In the genomic region with DNA sequence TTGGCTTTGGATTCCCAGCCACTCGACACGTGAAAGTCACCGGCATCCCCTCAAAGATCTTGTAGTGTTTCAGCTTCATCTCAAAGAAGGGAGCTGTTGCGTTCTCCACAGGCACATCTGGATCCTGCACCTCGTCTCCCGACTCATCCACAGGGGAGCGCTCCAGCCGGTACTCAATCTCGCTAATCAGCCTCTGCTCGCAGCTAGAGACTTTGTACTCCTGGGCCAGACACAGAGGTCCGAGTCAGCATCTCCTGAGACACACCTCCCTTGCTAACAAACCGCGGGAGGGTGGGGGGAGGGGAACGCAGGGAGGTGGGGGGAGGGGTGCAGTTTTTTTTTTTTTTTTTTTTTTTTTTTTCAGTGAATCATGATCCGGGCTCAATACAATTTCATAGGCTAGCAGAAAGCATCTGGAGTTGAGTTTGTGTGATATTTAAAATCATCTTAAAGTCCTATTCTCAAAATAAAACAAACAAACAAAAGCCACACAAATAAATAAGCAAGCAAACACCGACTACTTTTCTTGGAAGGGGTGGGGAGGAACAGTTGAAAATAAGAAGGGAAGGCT, we compare ENCODE assay signal across 21 mouse cellular contexts. TPM values are rescaled to one million over a fixed set of nuclear protein-coding genes. Genes with fewer than 3 reads are reported as not detected.
A peak's percentile ranks its signal among the peaks of the same experiment; 100 is the strongest.
DNase-seq lines count a peak whose midpoint lies in the region; ATAC-seq and TF ChIP-seq lines count a peak whose summit lies in the region.
"Had no signal": no experiment of that assay in that cellular context is flagged by ENCODE, and none has a peak within 500 bp of the region (broad histone marks: within the 10 kb centered on the region; RNA-seq: fewer than 3 reads in every experiment).

No protein-coding gene starts in this region.

- H3K9me3 ChIP-seq in kidney, embryonic 16.5 days (ENCODE audit: low read length) = no peaks in the 10 kb centered on the region
- H3K9me3 ChIP-seq in intestine, embryonic 15.5 days = no peaks in the 10 kb centered on the region
- no peaks in the 10 kb centered on the region for H3K9me3 ChIP-seq in liver, embryonic 12.5 days (replicated peaks)
- H3K9me3 ChIP-seq: heart, embryonic 15.5 days; liver, embryonic 13.5 days; midbrain, embryonic 10.5 days; neural tube, embryonic 15.5 days had no signal

- TF ChIP-seq CTCF in kidney, adult 2 months (conservative IDR thresholded peaks at IDR 0.05; ENCODE audit: insufficient read depth, insufficient read length, low read depth, low read length) = no peak

- no peaks in the 10 kb centered on the region; the same call in 1 of the 2 replicates for H3K4me1 ChIP-seq in kidney, adult 2 months (ENCODE audit: control insufficient read depth, insufficient read depth, low read length)
- H3K4me1 ChIP-seq in kidney, embryonic 16.5 days (ENCODE audit: insufficient read depth, low read length) = no peaks in the 10 kb centered on the region
- H3K4me1 ChIP-seq in intestine, embryonic 15.5 days (replicated peaks) = no peaks in the 10 kb centered on the region
- peaks cover 23% of the 10 kb centered on the region for H3K4me1 ChIP-seq in liver, embryonic 12.5 days
- H3K4me1 ChIP-seq: midbrain, embryonic 10.5 days; neural tube, embryonic 15.5 days had no signal

- H3K4me3 ChIP-seq in kidney, adult 2 months (ENCODE audit: insufficient read depth, low read depth, low read length) = no peak overlapping the region
- no peak overlapping the region for H3K4me3 ChIP-seq in kidney, embryonic 16.5 days (ENCODE audit: low read length)
- no peak overlapping the region for H3K4me3 ChIP-seq in intestine, embryonic 15.5 days (replicated peaks)
- H3K4me3 ChIP-seq in liver, embryonic 12.5 days = no peak overlapping the region
- H3K4me3 ChIP-seq: gastrocnemius, adult 2 months; heart, embryonic 15.5 days; liver, embryonic 13.5 days; midbrain, embryonic 10.5 days; neural tube, embryonic 15.5 days had no signal

- WGBS in kidney, adult 2 months = 50% methylated on average over 16 of the region's 16 CpGs
- WGBS in kidney, embryonic 16.5 days = 63% methylated on average over 16 of the region's 16 CpGs
- 52% methylated on average over 16 of the region's 16 CpGs for WGBS in intestine, embryonic 15.5 days
- 39% methylated on average over 16 of the region's 16 CpGs for WGBS in liver, embryonic 12.5 days (ENCODE audit: insufficient replicate concordance)

- intact Hi-C loops in heart, postnatal 14 days (cut with DNase I) = loop anchor here (10.0 kb wide), 1 partner anchor 501 kb away; no protein-coding TSS in a partner anchor

- 0 out of 2 replicates have a peak overlapping the region, but pooled peaks have one; percentile 28 for H3K27ac ChIP-seq in kidney, adult 2 months (ENCODE audit: insufficient read depth, low read depth, low read length)
- H3K27ac ChIP-seq in kidney, embryonic 16.5 days (ENCODE audit: low read length) = no peak overlapping the region
- no peak overlapping the region for H3K27ac ChIP-seq in intestine, embryonic 15.5 days
- no peak overlapping the region for H3K27ac ChIP-seq in liver, embryonic 12.5 days
- H3K27ac ChIP-seq: gastrocnemius, adult 2 months; heart, embryonic 15.5 days; hindbrain, embryonic 14.5 days; liver, embryonic 13.5 days; midbrain, embryonic 10.5 days; neural tube, embryonic 15.5 days had no signal

- DNase-seq in kidney, adult 2 months = peak; percentile 69
- DNase-seq in ES-CJ7 (ENCODE audit: low read depth, low spot score) = peak; percentile 93
- DNase-seq in urinary bladder, postnatal 10 days (ENCODE audit: low spot score) = no peak
- no peak for DNase-seq in heart, postnatal 14 days
- DNase-seq in layer of hippocampus, adult 9-10 months (ENCODE audit: low spot score) = no peak
- DNase-seq: B cell, adult 2 months; cerebellum, adult 9-11 months; gastrocnemius, adult 2 months; heart, adult 11 months; liver, embryonic 13.5 days; lung, postnatal 14 days; spleen, adult 18-20 months; thymus, postnatal 36 days had no signal

- H3K27me3 ChIP-seq in kidney, adult 2 months (replicated peaks; ENCODE audit: control insufficient read depth, insufficient read depth, low read length) = no peaks in the 10 kb centered on the region
- H3K27me3 ChIP-seq in kidney, embryonic 16.5 days (ENCODE audit: insufficient read depth, low read length) = no peaks in the 10 kb centered on the region
- no peaks in the 10 kb centered on the region for H3K27me3 ChIP-seq in intestine, embryonic 15.5 days (replicated peaks)
- no peaks in the 10 kb centered on the region for H3K27me3 ChIP-seq in liver, embryonic 12.5 days (replicated peaks)
- H3K27me3 ChIP-seq: heart, embryonic 15.5 days; liver, embryonic 13.5 days; neural tube, embryonic 15.5 days had no signal

- no peaks in the 10 kb centered on the region; the same call in 1 of the 2 replicates for H3K36me3 ChIP-seq in kidney, adult 2 months (ENCODE audit: control insufficient read depth, insufficient read depth, low read length)
- peaks cover 22% of the 10 kb centered on the region; the same call in 1 of the 2 replicates for H3K36me3 ChIP-seq in kidney, embryonic 16.5 days (ENCODE audit: insufficient read depth, low read length)
- H3K36me3 ChIP-seq in intestine, embryonic 15.5 days = peaks cover 15% of the 10 kb centered on the region; the same call in 1 of the 2 replicates
- 0 out of 2 replicates have a peak, but pooled peaks cover 2% of the 10 kb centered on the region for H3K36me3 ChIP-seq in liver, embryonic 12.5 days
- H3K36me3 ChIP-seq: liver, embryonic 13.5 days; neural tube, embryonic 15.5 days had no signal

- no peak overlapping the region for H3K9ac ChIP-seq in kidney, embryonic 16.5 days (replicated peaks; ENCODE audit: low read length)
- no peak overlapping the region for H3K9ac ChIP-seq in intestine, embryonic 15.5 days
- no peak overlapping the region for H3K9ac ChIP-seq in liver, embryonic 12.5 days
- H3K9ac ChIP-seq: heart, embryonic 15.5 days; hindbrain, embryonic 14.5 days; liver, embryonic 13.5 days; neural tube, embryonic 15.5 days had no signal

- ATAC-seq in kidney, embryonic 16.5 days (ENCODE audit: low FRiP score, low TSS enrichment) = no peak
- peak; percentile 68 for ATAC-seq in intestine, embryonic 15.5 days
- ATAC-seq in liver, embryonic 12.5 days = no peak
- ATAC-seq: forebrain, embryonic 16.5 days had no signal

- no peak for TF ChIP-seq POLR2A in kidney, adult 2 months (IDR thresholded peaks at IDR 0.05; ENCODE audit: low read depth, low read length)

- no peak overlapping the region for H3K4me2 ChIP-seq in kidney, embryonic 16.5 days (replicated peaks; ENCODE audit: low read depth, low read length)
- H3K4me2 ChIP-seq in intestine, embryonic 15.5 days (replicated peaks) = no peak overlapping the region
- H3K4me2 ChIP-seq in liver, embryonic 12.5 days = peak overlapping the region; percentile 13; the same call in 1 of the 2 replicates
- H3K4me2 ChIP-seq: heart, embryonic 15.5 days; hindbrain, embryonic 14.5 days; liver, embryonic 13.5 days; neural tube, embryonic 15.5 days had no signal

RNA-seq across cellular contexts. Expression of a gene that starts 45.9 kb away (rescaled TPM):
- polyA plus RNA-seq in kidney, adult 2 months (2012; rRNA removed) = 13.3 and 18.1 TPM in 2 replicates
- 32.5 and 34.1 TPM in 2 replicates for polyA plus RNA-seq in kidney, embryonic 16.5 days (2015; fragmentation: Nextera tagmentation; extraction: Ambion mirVana)
- 29.8 and 34.1 TPM in 2 replicates for polyA plus RNA-seq in intestine, embryonic 15.5 days (2015; fragmentation: Nextera tagmentation; extraction: Ambion mirVana)
- 19.6 and 21.8 TPM in 2 replicates for polyA plus RNA-seq in liver, embryonic 12.5 days (2016; fragmentation: Nextera tagmentation; extraction: Ambion mirVana)
- 10 to 100 TPM; 66.2 to 70.4 TPM for total RNA-seq in heart, postnatal 14 days (2021)

Comparison
In these comparisons a context has a peak if more than half of its experiments do, and no peak if none do; other contexts are left out.
1. DNase-seq: peak in kidney, adult 2 months (single experiment) and ES-CJ7 (single experiment); none in urinary bladder, postnatal 10 days (single experiment), heart, postnatal 14 days (0 of 2) and layer of hippocampus, adult 9-10 months (single experiment).